Mouse (Mus musculus) inflammation-experienced regulatory T-cells, adult 16 weeks (primary cell): ENCODE data around the gene Acp6. TPM values are rescaled to one million over a fixed set of nuclear protein-coding genes. Genes with fewer than 3 reads are reported as not detected.

Experiments used
- polyA plus RNA-seq: library from polyadenylated mRNA; unstranded; fragments of 100-300 nt; shearing (Covaris generic); gene quantifications from one replicate; pipeline ENCODE4 v1.2.1, GENCODE M21; 2017

Acp6 gene
- polyA plus RNA-seq, result 100.0 TPM

DNA sequence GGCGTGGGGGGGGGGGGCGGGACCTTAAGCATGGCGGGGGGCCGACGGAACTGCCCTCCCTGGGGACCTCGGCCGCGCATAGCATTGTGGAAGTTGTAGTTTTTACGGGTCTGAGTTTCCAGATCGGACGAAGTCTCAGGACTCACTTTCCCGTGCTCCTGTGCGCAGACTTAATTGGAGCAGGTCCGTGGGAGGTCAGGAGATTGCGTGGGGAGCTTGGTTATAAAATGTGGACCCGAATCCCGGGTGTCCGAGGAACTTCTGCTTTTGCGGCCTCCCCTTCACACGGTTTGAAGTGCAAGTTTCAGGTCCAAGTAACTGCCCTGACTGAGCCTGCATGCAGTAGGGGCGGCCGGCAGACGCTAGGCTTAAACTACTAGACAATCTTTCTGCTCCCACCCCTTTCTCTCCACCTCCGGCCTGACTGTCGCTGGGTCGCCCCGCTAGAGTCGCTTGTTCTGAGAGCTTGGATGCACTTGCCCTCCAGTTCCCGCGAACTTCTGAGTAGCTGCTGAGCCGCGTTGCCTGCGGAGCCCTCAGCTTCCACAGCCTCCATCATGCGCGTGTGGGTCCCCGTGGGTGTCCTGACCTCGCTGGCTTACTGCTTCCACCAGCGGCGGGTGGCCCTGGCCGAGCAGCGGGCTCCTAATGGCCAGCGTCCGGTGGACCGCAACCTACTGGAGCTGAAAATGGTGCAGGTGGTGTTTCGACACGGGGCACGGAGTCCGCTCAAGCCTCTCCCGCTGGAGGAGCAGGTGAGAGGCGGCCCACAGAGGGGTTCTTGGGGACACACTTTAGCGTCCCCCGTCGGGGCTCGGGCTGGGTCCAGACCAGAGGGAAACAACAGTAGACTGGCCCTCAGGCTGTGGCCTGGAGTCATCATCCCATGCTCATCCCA is at the start of gene Acp6:
Gene Acp6 (plus strand): TSS at position 167 of the 898 bp plus-strand sequence.

Other genes starting within 250 kb of the Acp6 start
- not detected for gene Gja8, start 232.8 kb upstream of the Acp6 start, polyA plus RNA-seq
- 6.6 TPM for gene Bcl9, start 139.1 kb downstream of the Acp6 start, polyA plus RNA-seq